18 mouse cellular contexts compared by ENCODE assay signal in the genomic region with DNA sequence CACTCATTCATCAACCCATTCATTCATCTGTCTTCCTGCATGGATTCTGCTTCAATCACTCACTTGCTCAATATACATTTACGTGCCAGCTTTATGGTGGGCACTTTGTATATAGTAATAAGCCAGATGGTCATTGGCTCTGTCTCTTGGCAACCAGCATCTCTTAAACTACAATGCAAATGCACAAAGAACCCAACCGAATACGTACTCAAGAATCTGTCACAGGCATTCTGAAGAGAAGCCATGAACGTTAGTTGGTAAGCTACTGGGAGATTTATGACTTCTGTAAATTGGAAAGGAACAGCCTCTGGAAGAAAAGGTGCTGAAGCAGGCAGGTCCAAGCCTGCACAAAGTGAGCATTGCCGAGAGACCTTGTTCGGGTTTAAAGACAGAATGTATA. TPM values are rescaled to one million over a fixed set of nuclear protein-coding genes. Genes with fewer than 3 reads are reported as not detected.
"Had no signal": no experiment of that assay in that cellular context is flagged by ENCODE, and none has a peak within 500 bp of the region (broad histone marks: within the 10 kb centered on the region; RNA-seq: fewer than 3 reads in every experiment).

No protein-coding gene starts in this region.

- H3K9ac ChIP-seq: limb, embryonic 13.5 days; midbrain, embryonic 13.5 days had no signal

- H3K4me2 ChIP-seq: limb, embryonic 13.5 days; midbrain, embryonic 13.5 days had no signal

- H3K9me3 ChIP-seq: limb, embryonic 13.5 days; midbrain, embryonic 13.5 days had no signal

- H3K4me3 ChIP-seq: limb, embryonic 13.5 days; midbrain, embryonic 13.5 days had no signal

- H3K27me3 ChIP-seq: limb, embryonic 13.5 days had no signal

- H3K27ac ChIP-seq: limb, embryonic 13.5 days; stomach, postnatal 0 days had no signal

- DNase-seq: kidney, adult 8-10 months; kidney, postnatal 25 days; layer of hippocampus, adult 9-11 months; layer of hippocampus, postnatal 36 days; left cerebral cortex, postnatal 4 days; lung, adult 18-20 months had no signal

- ATAC-seq: inflammation-experienced regulatory T-cells, adult 6 months; intestine, postnatal 0 days; midbrain, embryonic 13.5 days had no signal

- H3K36me3 ChIP-seq: limb, embryonic 13.5 days; midbrain, embryonic 13.5 days had no signal

RNA-seq across cellular contexts. Expression of a gene that starts 36.8 kb away (rescaled TPM):
- total RNA-seq: layer of hippocampus, adult 18-20 months; layer of hippocampus, postnatal 36 days; left cerebral cortex, postnatal 10 days; left cerebral cortex, postnatal 4 days; megakaryocyte-erythroid progenitor cell, adult 5-6 weeks; midbrain, postnatal 0 days had no signal
- polyA plus RNA-seq: inflammation-experienced regulatory T-cells, adult 6 months; intestine, postnatal 0 days; kidney, embryonic 16.5 days; limb, embryonic 13.5 days; lung, embryonic 16.5 days; midbrain, embryonic 13.5 days; midbrain, postnatal 0 days; neural tube, embryonic 14.5 days; stomach, postnatal 0 days had no signal
